Mouse (Mus musculus) natural killer cell, adult 2 months (primary cell): ENCODE measurements around the gene Rft1.

Experiments used
- DNase-seq, 2 experiments: peaks; one replicate each; pipeline ENCODE4 v3.0.0; 2022; ENCODE audit warnings: low spot score in 2 of 2

The Rft1 gene

DNA sequence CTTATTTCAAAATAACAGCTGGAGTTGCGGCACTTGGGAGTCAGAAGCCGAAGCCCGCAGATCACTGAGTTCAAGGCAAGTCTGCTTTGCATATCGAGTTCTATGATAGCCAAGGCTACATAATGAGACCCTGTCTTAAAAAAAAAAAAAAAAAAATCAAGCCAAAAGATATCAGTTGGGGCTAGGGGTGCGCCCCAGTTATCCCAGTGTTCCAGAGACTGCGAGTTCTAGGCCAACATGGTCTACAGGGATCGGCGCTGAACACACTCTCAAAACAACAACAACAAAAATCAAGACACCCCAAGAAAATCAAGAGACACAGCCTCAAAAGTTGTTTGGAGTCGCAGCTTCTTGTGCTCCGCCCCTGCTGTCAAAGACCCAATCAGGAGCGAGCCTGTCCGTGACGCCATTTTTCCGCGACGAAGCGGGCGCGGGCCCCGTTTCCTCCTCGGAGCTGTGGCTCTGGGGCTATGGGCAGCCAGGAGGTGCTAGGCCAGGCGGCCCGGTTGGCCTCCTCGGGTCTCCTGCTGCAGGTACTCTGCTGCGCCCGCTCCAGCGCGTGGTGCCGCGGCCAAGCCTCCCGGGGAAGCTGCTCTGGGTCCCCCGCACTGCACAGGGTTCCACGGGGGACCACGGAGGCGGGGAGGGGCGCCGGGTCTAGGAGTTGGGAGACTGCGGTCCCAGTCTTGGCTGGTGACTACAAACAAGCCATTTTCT is at the start of gene Rft1:
Gene Rft1, plus strand, starts transcription at position 418 of the 717 bp plus-strand sequence.
- DNase-seq, result peak; percentile 98 to 99

DNA sequence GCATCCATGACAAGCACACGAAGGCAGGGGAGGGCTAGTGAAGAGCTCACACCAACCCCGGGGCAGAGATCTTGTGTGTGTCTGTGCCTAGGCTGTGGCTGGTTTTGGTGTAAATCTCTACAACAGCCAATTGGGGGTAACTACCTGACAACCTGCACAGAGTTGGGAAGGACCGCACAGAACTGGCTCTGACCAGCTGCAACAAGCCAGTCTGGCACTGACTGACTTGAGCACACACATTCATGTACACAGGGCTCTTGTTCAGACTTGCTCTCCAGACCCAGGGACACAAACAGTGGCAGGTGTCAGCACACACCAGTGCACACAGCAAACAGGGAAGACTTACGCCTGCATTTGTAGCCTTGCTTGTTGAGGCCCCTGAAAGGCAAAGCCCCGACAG is 47.3 kb upstream of the Rft1 start:
- no peak for DNase-seq

GRCm38 (mm10) chr14:30607696-30608095 is 46.5 kb upstream of the Rft1 start:
- peak in 1 of 2 experiments; percentile 85 for DNase-seq

DNA sequence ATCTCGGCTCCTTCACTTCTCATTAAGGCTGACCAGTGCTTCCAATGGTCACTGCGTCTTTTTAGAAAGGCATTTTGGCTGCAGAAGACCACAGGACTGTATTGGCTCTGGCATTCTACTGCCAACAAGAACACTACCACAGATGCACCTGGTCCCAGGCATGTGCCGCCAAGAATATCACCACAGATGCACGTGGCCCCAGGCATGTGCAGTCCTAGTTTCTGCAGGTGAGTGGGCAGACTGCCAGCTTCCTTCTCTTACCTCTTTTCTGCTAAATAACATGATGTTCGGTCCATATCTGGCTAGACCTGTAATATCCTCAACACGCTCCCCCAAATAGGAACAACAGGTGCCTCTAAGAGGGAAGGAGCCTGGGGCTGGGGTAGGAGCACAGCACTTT is 46.0 kb upstream of the Rft1 start:
- DNase-seq, result peak in 1 of 2 experiments; percentile 69

GRCm38 (mm10) chr14:30609499-30609898 is 44.7 kb upstream of the Rft1 start:
- no peak for DNase-seq

- DNase-seq, result no peak
Measured at GRCm38 (mm10) chr14:30610304-30610703, 43.9 kb upstream of the Rft1 start.

- DNase-seq, result no peak
Measured at GRCm38 (mm10) chr14:30610940-30611339, 43.2 kb upstream of the Rft1 start.

- peak; percentile 62 to 81 for DNase-seq
Measured at GRCm38 (mm10) chr14:30612523-30612922, 41.6 kb upstream of the Rft1 start.

DNA sequence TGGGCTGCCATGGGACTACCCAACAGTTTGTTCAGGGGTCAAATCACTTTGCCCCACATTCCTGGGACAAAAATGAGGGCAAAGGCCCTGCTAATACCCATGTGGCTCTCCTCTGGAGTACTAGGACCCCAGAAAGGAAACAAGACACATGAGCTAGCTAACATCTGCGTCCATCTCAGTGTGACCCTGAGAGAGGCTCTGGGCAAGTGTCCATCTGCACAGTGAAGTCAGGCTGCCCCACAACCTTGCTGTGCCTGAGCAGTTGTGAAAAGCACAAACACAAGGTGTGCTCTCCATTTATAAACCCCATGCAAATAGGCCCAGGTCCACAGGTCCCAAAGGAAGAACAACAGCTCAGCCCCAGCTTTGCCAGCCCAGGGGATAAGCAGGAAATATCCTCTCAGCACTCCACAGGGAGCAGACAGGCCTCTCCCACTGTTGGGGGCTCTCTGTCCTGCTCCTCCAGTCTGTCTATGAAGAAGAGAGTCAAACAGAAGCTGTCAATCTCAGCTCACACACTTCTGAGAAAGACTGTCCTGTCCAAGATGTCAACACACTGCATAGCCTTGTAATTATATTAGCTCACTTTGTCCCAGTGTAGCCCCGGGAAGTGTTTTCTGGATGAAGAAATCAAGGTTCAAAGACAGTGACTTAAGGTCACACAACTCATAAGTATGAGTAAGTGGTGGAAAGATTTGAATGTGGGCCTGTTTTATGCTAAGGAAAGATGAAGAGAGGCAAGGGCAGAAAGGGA is 41.0 kb upstream of the Rft1 start:
- DNase-seq, result no peak

DNA sequence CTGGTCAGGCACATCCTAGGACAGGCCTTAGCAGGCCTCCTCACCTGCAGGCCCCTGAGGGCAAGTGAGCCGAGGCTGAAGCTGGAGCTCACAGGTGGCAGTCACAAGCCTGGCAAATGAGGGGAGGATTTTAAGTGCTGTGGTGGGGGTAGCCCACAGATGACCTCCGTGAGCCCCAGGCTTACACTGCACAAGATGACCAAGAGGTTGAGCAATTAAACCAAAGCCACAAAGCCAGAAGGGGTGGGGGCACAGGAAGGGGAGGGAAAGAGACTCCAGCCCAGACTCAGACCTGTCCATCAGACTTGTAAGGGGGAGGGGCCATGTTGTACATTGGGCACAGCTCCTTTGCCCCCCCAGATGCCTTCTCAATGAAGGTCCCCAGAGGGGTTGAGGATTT is 37.4 kb upstream of the Rft1 start:
- no peak for DNase-seq

DNA sequence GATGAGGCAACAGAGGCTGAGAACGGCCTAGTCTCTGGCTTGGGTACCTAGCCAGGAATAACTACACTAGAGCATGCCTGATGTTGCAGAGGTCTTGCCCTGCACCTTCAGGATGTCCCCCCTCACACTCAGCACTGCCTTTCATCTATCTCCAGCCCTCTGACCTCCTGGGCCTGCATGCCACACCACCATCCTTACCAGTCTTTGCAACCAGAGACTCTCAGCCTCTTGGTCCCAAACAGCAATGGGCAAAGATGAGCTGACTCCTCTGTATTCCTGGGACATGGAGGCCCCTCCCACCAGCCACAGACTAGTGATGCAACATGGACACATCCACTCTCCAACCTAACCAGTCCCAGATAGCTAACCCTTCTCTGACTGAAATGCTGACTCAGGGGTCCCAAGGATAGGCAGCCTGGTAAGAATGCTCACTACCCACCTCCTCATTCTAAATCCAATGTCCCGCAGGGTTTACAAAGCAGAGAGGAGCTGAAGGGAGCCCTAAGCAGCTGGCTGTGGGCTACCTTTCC is 35.3 kb upstream of the Rft1 start:
- no peak for DNase-seq

DNA sequence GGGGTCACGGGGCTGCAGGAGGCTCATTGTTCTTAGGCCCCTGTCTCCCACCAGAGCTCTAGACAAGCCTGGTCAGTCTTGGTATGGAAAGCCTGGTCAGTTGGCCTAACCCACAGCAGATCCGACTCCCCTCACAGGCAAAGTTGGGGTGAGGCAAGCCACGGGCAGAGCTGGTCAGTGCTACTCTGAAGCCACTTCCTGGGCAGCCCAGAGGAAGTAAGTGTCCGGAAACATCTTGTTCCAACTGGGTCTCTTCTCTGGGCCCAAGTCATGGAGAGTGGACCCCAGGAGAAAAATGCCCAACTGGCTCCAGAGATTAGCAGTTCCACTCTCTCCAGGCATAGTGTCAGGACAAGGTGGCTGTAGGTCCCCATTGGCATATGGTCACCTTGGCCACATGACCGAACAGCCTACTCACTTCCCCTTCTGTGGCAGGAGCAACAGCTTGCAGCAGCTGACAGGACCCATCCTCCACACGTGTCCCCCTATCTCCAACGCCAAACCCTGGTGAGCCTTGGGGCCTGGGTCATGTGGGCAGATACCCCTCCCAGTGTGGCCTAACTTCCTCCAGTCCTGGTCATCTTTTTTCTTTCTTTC is 34.1 kb upstream of the Rft1 start:
- peak in 1 of 2 experiments; percentile 32 for DNase-seq

DNA sequence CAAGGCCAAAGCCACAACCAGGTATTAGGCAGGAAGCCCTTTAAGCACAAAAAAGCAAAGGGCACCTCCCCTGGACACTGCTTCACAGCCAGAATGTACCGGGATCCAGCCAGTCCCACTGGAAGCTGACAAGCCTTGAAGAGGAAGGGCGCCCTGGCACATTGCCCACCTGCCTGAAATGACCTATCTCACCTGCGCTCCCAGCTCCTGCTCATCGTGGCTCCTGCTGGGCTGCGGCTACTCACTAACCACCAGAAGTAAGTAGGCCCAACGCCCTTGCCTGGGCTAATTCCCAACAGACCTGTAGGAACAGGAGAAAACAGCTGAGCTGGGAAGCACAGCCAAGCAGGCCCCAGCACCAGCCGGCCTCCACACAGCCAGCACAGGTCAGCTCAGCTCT is 32.0 kb upstream of the Rft1 start:
- DNase-seq, result no peak

- DNase-seq, result no peak
Measured at GRCm38 (mm10) chr14:30622556-30622955, 31.6 kb upstream of the Rft1 start.

GRCm38 (mm10) chr14:30624277-30624721 is 29.9 kb upstream of the Rft1 start:
- DNase-seq, result no peak

- DNase-seq, result no peak
Measured at GRCm38 (mm10) chr14:30625131-30625807, 28.9 kb upstream of the Rft1 start.

DNA sequence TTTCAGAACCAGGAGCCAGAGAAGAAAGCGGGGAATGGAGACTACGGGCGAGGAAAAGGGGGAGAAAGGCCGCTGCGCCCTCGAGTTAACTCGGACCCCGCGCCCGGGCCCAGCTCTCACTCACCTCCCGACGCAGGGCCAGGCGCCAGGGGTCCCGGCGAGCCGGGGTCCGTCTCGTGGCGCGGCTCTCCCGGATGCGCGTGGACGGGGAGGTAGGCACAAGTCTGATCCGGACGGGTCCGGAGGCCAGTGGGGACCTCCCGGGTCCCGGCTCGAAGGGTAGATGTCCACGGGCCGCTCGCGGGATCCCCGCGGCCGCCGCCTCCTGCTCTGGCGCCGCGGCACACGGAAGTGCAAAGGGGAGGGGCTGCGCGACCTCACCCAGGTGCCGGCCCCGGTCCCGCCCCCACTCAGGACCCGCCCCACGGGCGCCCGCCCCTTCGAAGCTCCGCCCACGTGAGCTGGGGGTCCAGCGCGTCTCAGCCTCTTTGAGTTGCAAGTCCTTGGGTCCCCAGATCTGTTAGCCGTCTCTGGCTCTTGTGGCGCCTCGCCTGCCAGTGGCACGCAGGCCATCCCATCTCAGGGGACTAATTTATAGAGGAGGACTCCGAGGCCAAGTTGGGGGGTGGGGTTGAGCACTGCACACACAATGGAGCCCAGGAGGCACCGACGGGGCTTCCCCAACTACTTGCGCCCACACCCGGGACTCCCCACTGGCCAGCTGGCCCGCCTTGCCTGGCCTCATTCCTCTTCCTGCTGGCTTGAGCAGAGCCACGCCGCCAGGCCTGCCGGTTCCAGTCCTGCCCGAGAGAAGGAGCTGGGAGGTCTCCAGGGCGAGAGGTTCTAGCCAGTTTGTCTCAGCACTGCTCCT is 28.1 kb upstream of the Rft1 start, which contains the start of gene Prkcd:
Gene Prkcd, minus strand, starts transcription at position 355 of the 871 bp plus-strand sequence.
- DNase-seq, result peak; percentile 87 to 89

DNA sequence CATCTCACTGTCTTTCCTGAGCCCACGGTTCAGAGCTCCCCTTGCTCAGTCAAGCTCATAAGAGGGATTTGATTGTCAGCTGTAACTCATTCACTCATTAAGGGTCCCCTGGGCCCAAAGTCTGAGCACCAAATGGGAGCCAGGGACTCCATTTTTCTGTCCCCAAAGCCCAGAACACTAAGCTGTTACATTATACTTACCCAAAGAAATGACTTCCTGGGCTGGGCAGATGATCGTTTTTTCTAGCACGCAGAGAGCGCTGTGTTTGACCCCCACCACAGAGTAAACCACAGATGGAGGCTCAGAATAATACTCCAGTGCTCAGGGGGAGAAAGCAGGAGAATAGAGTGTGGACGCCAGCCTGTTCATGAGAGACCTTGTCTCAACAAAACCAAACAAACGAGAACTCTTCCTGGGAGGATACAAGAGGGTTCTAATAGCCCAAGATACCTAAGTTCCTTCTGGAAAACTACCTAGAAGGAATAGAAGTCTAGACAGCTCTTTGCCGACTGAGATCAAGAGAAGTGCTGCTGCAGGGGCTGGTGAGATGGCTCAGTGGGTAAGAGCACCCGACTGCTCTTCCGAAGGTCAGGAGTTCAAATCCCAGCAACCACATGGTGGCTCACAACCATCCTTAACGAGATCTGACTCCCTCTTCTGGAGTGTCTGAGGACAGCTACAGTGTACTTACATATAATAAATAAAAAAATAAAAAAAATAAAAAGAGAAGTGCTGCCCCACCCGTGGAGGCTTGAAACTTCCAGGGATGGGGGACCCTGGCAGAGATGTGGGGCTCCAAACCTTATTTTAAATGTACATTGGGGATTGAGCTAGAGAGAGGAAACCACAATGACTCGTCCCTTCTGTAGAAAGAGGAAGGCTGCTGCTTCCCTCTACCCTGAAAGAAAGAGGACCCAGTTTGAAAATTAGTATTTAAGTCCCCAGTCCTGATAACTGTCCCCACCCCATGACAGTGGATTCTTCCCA is 27.1 kb upstream of the Rft1 start:
- no peak for DNase-seq

- DNase-seq, result no peak
Measured at GRCm38 (mm10) chr14:30628235-30628634, 25.9 kb upstream of the Rft1 start.

DNA sequence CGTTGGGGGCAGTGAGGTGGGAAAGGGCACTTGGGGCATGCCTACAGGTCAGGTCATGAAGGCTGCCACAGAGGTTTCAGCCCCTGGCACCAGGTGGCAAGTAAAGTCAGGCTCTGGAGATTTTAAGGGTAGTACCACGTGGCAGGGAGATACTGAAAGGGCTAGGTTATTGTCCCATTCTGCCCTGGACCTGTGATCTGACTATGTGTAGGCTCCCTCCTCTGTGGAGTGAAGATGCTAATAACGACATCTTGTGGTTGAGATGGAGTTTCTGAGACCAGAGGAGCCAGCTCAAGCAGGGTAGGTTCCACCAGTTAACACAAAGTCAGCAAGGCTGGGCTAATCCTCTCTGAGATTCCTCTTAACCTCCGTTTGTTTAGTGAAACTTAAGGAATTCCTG is 24.3 kb upstream of the Rft1 start:
- no peak for DNase-seq
